Mouse (Mus musculus): Measurements from ENCODE around the gene Zfp991.
"Not testable (repeated sequence)": the region's sequence is repeated elsewhere in the genome, so short reads cannot be mapped to it uniquely, and the experiment has no call there.

DNA sequence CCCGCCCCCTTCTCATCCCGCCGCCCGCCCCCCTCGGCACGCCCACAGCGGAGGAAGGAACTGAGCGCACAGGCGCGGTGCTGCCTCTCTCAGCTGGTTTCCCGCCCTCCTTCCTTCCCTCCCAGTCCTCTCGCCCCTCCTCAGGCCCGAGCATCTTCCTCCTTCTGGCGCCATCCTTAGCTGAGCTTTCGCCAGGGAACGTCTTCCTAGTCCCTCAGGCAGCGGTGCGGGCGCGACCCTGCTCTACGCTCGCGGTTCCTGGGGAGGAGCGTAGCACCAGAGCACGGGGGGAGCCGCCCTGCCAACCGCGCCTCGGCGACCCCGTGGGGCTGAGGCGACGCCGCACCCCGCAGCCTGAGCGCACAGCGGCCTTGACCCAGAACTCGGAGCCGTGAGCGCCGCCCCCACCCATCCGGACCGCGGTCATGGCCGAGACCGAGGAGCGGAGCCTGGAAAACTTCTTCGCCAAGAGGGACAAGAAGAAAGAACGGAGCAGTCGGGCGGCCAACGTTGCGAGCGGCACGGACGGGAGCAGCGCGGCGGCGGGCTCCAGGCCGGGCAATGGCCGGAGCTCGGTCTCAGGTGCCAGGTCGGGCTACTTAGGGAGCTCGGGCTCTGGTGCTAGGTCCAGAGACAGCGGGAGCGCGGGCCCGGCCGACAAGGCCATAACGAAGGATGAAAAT is 55.6 kb downstream of the Zfp991 start:
- not testable (repeated sequence) for TF ChIP-seq CTCF (conservative IDR thresholded peaks at IDR 0.05; ENCODE audit: insufficient read depth, insufficient read length, low read depth, low read length); POLR2A (IDR thresholded peaks at IDR 0.05; ENCODE audit: low read depth, low read length)

Data from kidney, adult 2 months (tissue).